Mouse (Mus musculus): Measurements from ENCODE around the gene Kit.

DNA sequence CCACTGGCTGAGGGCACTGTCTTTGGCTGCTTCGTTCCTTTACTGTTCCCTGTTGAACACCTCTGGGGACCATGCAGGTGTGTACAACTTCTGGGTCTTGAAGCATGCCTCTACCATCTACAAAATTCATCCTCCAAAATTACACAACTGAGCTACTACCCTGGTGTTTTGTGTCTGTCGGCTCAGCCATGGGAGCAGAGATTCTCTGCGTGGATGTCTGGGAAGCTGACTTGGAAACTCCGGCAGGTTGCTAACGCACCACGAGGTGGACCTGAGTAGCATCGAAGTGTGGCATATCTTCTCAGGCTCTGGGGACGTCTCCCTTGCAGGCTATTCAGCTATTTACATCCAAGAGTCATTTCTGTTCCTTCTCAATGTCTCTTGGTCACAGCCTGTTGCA, 123.8 kb downstream of the Kit start:
- TF ChIP-seq ZNF384 (IDR thresholded peaks at IDR 0.05; ENCODE audit: low read depth, low read length) = no peak
- TF ChIP-seq MAFK (IDR thresholded peaks at IDR 0.05; ENCODE audit: insufficient read depth, low read depth, low read length) = no peak
